Mouse (Mus musculus) heart, embryonic 14.5 days (tissue): ENCODE data around the gene Lrch1. TPM values are rescaled to one million over a fixed set of nuclear protein-coding genes. Genes with fewer than 3 reads are reported as not detected.

Experiments used
- ATAC-seq: fragments of 200-750 bp; cut with Nextera tagmentation; 2 replicates; pipeline ENCODE4 v1.8.0; 2017; ENCODE audit warnings: low read depth, moderate TSS enrichment; ENCODE audit not compliant: insufficient number of reproducible peaks, insufficient read depth, low FRiP score
- H3K27ac ChIP-seq, 2 experiments: fragments of 200-500 bp in 1 of 2; fragments of 300-500 bp in 1 of 2; sonication (generic) in 1 of 2; replicated peaks in 1 of 2; 2 replicates each; pipeline ENCODE4 v1.5.1; 2012 to 2014; ENCODE audit warnings: low read depth in 2 of 2, low read length in 2 of 2, control low read depth in 1 of 2, mild to moderate bottlenecking in 1 of 2, mixed read lengths in 1 of 2; ENCODE audit not compliant: control insufficient read depth in 1 of 2, insufficient read depth in 1 of 2
- H3K27me3 ChIP-seq: fragments of 300-500 bp; sonication (generic); 2 replicates; pipeline ENCODE4 v1.6.1; 2014; ENCODE audit warnings: mild to moderate bottlenecking, low read length, control low read depth; ENCODE audit not compliant: control insufficient read depth, insufficient read depth
- H3K36me3 ChIP-seq: fragments of 300-500 bp; sonication (generic); 2 replicates; pipeline ENCODE4 v1.6.1; 2014; ENCODE audit warnings: mild to moderate bottlenecking, control low read depth, low read length, mixed read lengths; ENCODE audit not compliant: control insufficient read depth, insufficient read depth
- H3K4me1 ChIP-seq, 2 experiments: fragments of 200-500 bp in 1 of 2; fragments of 300-500 bp in 1 of 2; sonication (generic) in 1 of 2; 2 replicates each; pipeline ENCODE4 v1.6.1; 2012 to 2014; ENCODE audit warnings: low read length in 2 of 2, control low read depth in 1 of 2, mixed read lengths in 1 of 2; ENCODE audit not compliant: control insufficient read depth in 2 of 2, insufficient read depth in 2 of 2
- H3K4me2 ChIP-seq: fragments of 300-500 bp; sonication (generic); 2 replicates; pipeline ENCODE4 v1.6.1; 2014; ENCODE audit warnings: mild to moderate bottlenecking, low read length
- H3K4me3 ChIP-seq, 2 experiments: fragments of 200-500 bp in 1 of 2; fragments of 300-500 bp in 1 of 2; sonication (generic) in 1 of 2; 2 replicates each; pipeline ENCODE4 v1.5.1; 2012 to 2014; ENCODE audit warnings: low read length in 2 of 2, mild to moderate bottlenecking in 2 of 2, control low read depth in 1 of 2, low read depth in 1 of 2, moderate library complexity in 1 of 2; ENCODE audit not compliant: control insufficient read depth in 1 of 2, insufficient read depth in 1 of 2
- H3K9ac ChIP-seq: fragments of 300-500 bp; sonication (generic); 2 replicates; pipeline ENCODE4 v1.6.1; 2014; ENCODE audit warnings: mild to moderate bottlenecking, low read length
- H3K9me3 ChIP-seq: fragments of 300-500 bp; sonication (generic); 2 replicates; pipeline ENCODE4 v1.6.1; 2016; ENCODE audit warnings: low read length, control low read depth; ENCODE audit not compliant: control insufficient read depth
- WGBS: fragments of 180-500 bp; shearing (Covaris S2); extraction: QIAGEN DNeasy Blood & Tissue Kit; methylation state at CpG from one replicate; pipeline ENCODE4 v1.1.7; 2014; 5-methylcytosine and 5-hydroxymethylcytosine counted together
- polyA plus RNA-seq: library from polyadenylated mRNA; unstranded; fragments of >200 nt; fragmentation: Nextera tagmentation; extraction: Ambion mirVana; gene quantifications from 2 replicates; pipeline ENCODE4 v1.2.1, GENCODE M21; 2014

Lrch1 gene
- polyA plus RNA-seq, 1 experiment from 2014 or later: 11.4 TPM

GRCm38 (mm10) chr14:74871220-74871619 is 76.5 kb downstream of the Lrch1 start:
- Histone ChIP-seq H3K9me3 (no peaks in the 10 kb centered on the region), H3K9ac (no peak overlapping the region), H3K27ac (peak overlapping the region; percentile 60 to 70), H3K4me1 (peaks cover 35 to 53% of the 10 kb centered on the region in 2 experiments), H3K36me3 (no peaks in the 10 kb centered on the region), H3K27me3 (no peaks in the 10 kb centered on the region), H3K4me3 (no peak overlapping the region), H3K4me2 (no peak overlapping the region)
- WGBS: 13% methylated on average over 4 of the region's 4 CpGs
- ATAC-seq: no peak

DNA sequence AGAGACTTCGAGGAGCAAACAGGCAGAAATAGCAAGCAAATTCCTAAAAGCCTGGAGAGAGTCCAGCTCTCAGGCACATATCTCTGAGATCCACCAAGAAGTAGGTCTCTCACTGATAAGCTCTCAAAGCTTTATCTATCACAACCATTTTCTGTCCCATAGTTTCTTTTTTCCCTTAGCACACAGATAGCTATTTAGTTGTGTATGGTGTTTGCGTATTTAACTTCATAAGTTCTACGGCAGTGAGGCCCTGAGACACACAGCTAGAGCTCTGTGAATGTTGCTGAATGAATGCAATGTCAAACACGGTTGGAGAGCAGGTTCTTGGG is 78.8 kb downstream of the Lrch1 start:
- Histone ChIP-seq H3K9ac (no peak overlapping the region), H3K27ac (peak overlapping the region in 1 of 2 experiments; percentile 48; a peak in 2 of 4 replicates)
- ATAC-seq: no peak

GRCm38 (mm10) chr14:74868188-74868901 is 79.3 kb downstream of the Lrch1 start:
- 44% methylated on average over 2 of the region's 2 CpGs for WGBS
- Histone ChIP-seq H3K36me3 (no peaks in the 10 kb centered on the region), H3K4me2 (peak overlapping the region; percentile 38; the same call in 1 of the 2 replicates), H3K9me3 (no peaks in the 10 kb centered on the region), H3K4me3 (no peak overlapping the region), H3K27me3 (no peaks in the 10 kb centered on the region), H3K27ac (peak overlapping the region; percentile 0 to 74; a peak in 2 of 4 replicates), H3K4me1 (peaks cover 44 to 69% of the 10 kb centered on the region in 2 experiments), H3K9ac (no peak overlapping the region)
- ATAC-seq: no peak

More for the DNA sequence above, 78.8 kb downstream of the Lrch1 start:
- H3K4me2 ChIP-seq: no peak overlapping the region
- no peaks in the 10 kb centered on the region for H3K9me3 ChIP-seq
- H3K36me3 ChIP-seq: no peaks in the 10 kb centered on the region
- H3K27me3 ChIP-seq: no peaks in the 10 kb centered on the region
- 58% methylated on average over 4 of the region's 4 CpGs for WGBS
- no peak overlapping the region for H3K4me3 ChIP-seq
- peaks cover 44 to 69% of the 10 kb centered on the region in 2 experiments for H3K4me1 ChIP-seq

- Histone ChIP-seq H3K9ac (peak overlapping the region; percentile 31; the same call in 1 of the 2 replicates), H3K4me2 (peak overlapping the region; percentile 38), H3K9me3 (no peaks in the 10 kb centered on the region), H3K27me3 (no peaks in the 10 kb centered on the region), H3K4me3 (no peak overlapping the region), H3K27ac (peak overlapping the region; percentile 68 to 74), H3K4me1 (peaks cover 48 to 76% of the 10 kb centered on the region in 2 experiments), H3K36me3 (no peaks in the 10 kb centered on the region)
- WGBS: 54% methylated on average over 20 of the region's 20 CpGs
- ATAC-seq: 0 out of 2 replicates have a peak, but pooled peaks have one; percentile 15
Measured at GRCm38 (mm10) chr14:74867076-74868042, 80.3 kb downstream of the Lrch1 start.

DNA sequence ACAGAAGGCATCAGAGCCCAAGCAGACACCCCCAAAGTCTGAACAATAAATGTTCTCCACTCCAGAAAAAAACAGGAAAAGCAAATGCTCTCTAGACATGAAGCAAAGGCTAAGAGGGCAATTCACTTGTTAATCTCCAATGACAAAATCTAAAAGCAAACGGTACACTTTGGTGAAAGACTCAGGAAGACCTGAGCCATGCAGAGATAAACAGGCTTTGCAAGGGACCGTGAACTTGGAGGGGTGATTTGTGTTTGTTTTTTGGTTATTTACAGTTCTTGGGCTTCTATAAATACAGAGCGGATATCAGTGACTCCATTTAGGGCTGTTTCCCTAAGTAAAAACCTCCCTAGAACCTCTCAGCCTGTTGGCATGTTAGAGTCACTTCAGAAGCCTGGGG is 81.9 kb downstream of the Lrch1 start:
- Histone ChIP-seq H3K9ac (no peak overlapping the region; the same call in 1 of the 2 replicates), H3K4me1 (peaks cover 40 to 68% of the 10 kb centered on the region in 2 experiments), H3K9me3 (no peaks in the 10 kb centered on the region), H3K4me3 (no peak overlapping the region), H3K27me3 (no peaks in the 10 kb centered on the region), H3K4me2 (no peak overlapping the region), H3K27ac (0 out of 4 replicates have a peak overlapping the region, but pooled peaks have one; percentile 12 to 41), H3K36me3 (no peaks in the 10 kb centered on the region)
- no peak for ATAC-seq
- 39% methylated on average over 3 of the region's 3 CpGs for WGBS

DNA sequence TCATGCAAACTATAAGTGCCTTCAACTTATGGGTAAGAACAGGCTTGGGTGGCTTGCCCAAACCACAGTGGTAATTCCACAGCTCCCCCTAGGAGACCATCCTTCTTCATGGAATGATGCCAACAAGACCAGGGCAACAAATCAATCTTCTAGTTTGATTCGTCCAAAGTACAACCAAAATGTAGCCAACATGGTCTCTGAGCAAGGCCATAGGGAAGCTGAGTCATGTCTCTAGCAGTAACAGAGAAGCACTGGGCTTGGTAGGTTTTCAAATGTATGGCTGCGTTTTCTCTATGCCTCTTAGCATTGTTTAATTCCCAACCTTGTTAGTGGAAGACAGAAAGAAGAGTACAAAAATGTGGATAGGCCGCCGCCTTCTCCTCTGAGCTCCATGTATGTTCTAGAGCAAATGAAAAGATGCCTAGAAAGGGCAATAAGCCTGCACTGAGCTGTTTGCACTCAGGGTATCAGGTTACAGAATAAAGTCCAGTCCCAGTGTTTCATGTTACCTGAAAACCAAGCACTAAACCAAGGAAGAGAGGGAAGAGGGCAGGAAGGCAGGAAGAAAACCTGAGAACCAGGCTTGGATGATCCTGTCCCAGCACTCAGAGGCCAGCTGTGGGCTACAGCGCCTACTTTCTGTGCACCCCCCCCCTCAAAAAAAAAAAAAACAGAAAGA is 82.7 kb downstream of the Lrch1 start:
- WGBS: 80% methylated on average over 5 of the region's 5 CpGs
- H3K27me3 ChIP-seq: no peaks in the 10 kb centered on the region

GRCm38 (mm10) chr14:74861456-74861855 is 86.2 kb downstream of the Lrch1 start:
- Histone ChIP-seq H3K4me1 (peaks cover 14 to 28% of the 10 kb centered on the region in 2 experiments), H3K27ac (no peak overlapping the region), H3K36me3 (peaks cover 12% of the 10 kb centered on the region; the same call in 1 of the 2 replicates), H3K4me2 (no peak overlapping the region), H3K27me3 (no peaks in the 10 kb centered on the region), H3K9me3 (no peaks in the 10 kb centered on the region; the same call in 1 of the 2 replicates), H3K4me3 (no peak overlapping the region), H3K9ac (no peak overlapping the region)
- whole genome bisulfite sequencing: 91% methylated on average over 9 of the region's 9 CpGs
- ATAC-seq: no peak

More for the DNA sequence above, 82.7 kb downstream of the Lrch1 start:
- H3K4me2 ChIP-seq: no peak overlapping the region
- H3K4me3 ChIP-seq: no peak overlapping the region
- no peak overlapping the region; the same call in 1 of the 2 replicates for H3K9ac ChIP-seq
- no peak for ATAC-seq
- peak overlapping the region in 1 of 2 experiments; percentile 11; a peak in 1 of 4 replicates for H3K27ac ChIP-seq
- H3K4me1 ChIP-seq: peaks cover 38 to 61% of the 10 kb centered on the region in 2 experiments
- no peaks in the 10 kb centered on the region for H3K36me3 ChIP-seq
- no peaks in the 10 kb centered on the region; the same call in 1 of the 2 replicates for H3K9me3 ChIP-seq
